Mouse (Mus musculus) lung, adult 2 months (tissue): ENCODE measurements around the gene Traf4.

Source experiments
- CTCF ChIP-seq: fragments of 200-500 bp; IDR thresholded peaks from 2 replicates; pipeline ENCODE4 v1.5.1; 2011; ENCODE audit warnings: mild to moderate bottlenecking, low read length, control low read depth; ENCODE audit not compliant: insufficient read depth
- POLR2A ChIP-seq: fragments of 200-500 bp; IDR thresholded peaks from 2 replicates; pipeline ENCODE4 v1.6.1; 2011; ENCODE audit warnings: low read depth, mild to moderate bottlenecking, control low read depth, low read length, borderline replicate concordance; ENCODE audit errors: extremely low read depth

GRCm38 (mm10) chr11:78151161-78151560 lies 14.2 kb downstream of the Traf4 start:
- TF ChIP-seq CTCF (peak; percentile 55; the same call in 1 of the 2 replicates), POLR2A (no peak)
